Mouse (Mus musculus) intestine, embryonic 15.5 days (tissue): ENCODE results near the gene Fam229b. TPM values are rescaled to one million over a fixed set of nuclear protein-coding genes. Genes with fewer than 3 reads are reported as not detected.

Experiments
- ATAC-seq: fragments of 200-750 bp; cut with Nextera tagmentation; 2 replicates; pipeline ENCODE4 v1.8.0; 2017; ENCODE audit warnings: moderate TSS enrichment, moderate library complexity
- H3K27ac ChIP-seq: fragments of 300-500 bp; sonication (generic); 2 replicates; pipeline ENCODE4 v1.5.1; 2015; ENCODE audit warnings: mild to moderate bottlenecking, inconsistent platforms
- H3K27me3 ChIP-seq: fragments of 300-500 bp; sonication (generic); replicated peaks from 2 replicates; pipeline ENCODE4 v1.6.1; 2015; ENCODE audit warnings: inconsistent platforms
- H3K36me3 ChIP-seq: fragments of 300-500 bp; sonication (generic); 2 replicates; pipeline ENCODE4 v1.6.1; 2015; ENCODE audit warnings: inconsistent platforms
- H3K4me1 ChIP-seq: fragments of 300-500 bp; sonication (generic); replicated peaks from 2 replicates; pipeline ENCODE4 v1.6.1; 2015; ENCODE audit warnings: inconsistent platforms
- H3K4me2 ChIP-seq: fragments of 300-500 bp; sonication (generic); replicated peaks from 2 replicates; pipeline ENCODE4 v1.6.1; 2015; ENCODE audit warnings: mild to moderate bottlenecking, inconsistent platforms
- H3K4me3 ChIP-seq: fragments of 300-500 bp; sonication (generic); replicated peaks from 2 replicates; pipeline ENCODE4 v1.5.1; 2015; ENCODE audit warnings: inconsistent platforms
- H3K9ac ChIP-seq: fragments of 300-500 bp; sonication (generic); 2 replicates; pipeline ENCODE4 v1.6.1; 2015; ENCODE audit warnings: inconsistent platforms
- H3K9me3 ChIP-seq: fragments of 300-500 bp; sonication (generic); 2 replicates; pipeline ENCODE4 v1.6.1; 2016; ENCODE audit warnings: inconsistent platforms
- WGBS: fragments of 180-500 bp; shearing (Covaris S2); methylation state at CpG from one replicate; pipeline ENCODE4 v1.1.7; 2015; 5-methylcytosine and 5-hydroxymethylcytosine counted together
- polyA plus RNA-seq: library from polyadenylated mRNA; unstranded; fragments of >200 nt; fragmentation: Nextera tagmentation; extraction: Ambion mirVana; gene quantifications from 2 replicates; pipeline ENCODE4 v1.2.1, GENCODE M21; 2015

Fam229b gene
- 6.7 and 8.2 TPM in 2 replicates for polyA plus RNA-seq

GRCm38 (mm10) chr10:39133462-39134310 is at the start of gene Fam229b, which contains the start of gene Tube1:
TSS of gene Fam229b (minus strand) at chr10:39133914.
TSS of gene Tube1 (plus strand) at chr10:39133976.
- 4% methylated on average over 47 of the region's 47 CpGs for WGBS
- H3K4me2 ChIP-seq: peak within 1 kb of the TSS; percentile 82
- H3K27me3 ChIP-seq: no peaks in the 10 kb centered on the region
- H3K4me3 ChIP-seq: peak within 1 kb of the TSS; percentile 70
- H3K9ac ChIP-seq: peak within 1 kb of the TSS; percentile 73
- ATAC-seq: peak; percentile 96
- H3K9me3 ChIP-seq: no peaks in the 10 kb centered on the region
- H3K27ac ChIP-seq: no peak within 1 kb of the TSS
- no peaks in the 10 kb centered on the region; the same call in 1 of the 2 replicates for H3K4me1 ChIP-seq
- no peaks in the 10 kb centered on the region for H3K36me3 ChIP-seq

GRCm38 (mm10) chr10:39176981-39177380 is 43.3 kb upstream of the Fam229b start:
- H3K9me3 ChIP-seq: no peaks in the 10 kb centered on the region
- no peak overlapping the region for H3K9ac ChIP-seq
- H3K4me1 ChIP-seq: peaks cover 12% of the 10 kb centered on the region
- no peaks in the 10 kb centered on the region for H3K36me3 ChIP-seq
- H3K4me2 ChIP-seq: no peak overlapping the region
- no peaks in the 10 kb centered on the region for H3K27me3 ChIP-seq
- no peak overlapping the region for H3K4me3 ChIP-seq
- no peak overlapping the region for H3K27ac ChIP-seq
- WGBS: 62% methylated on average over 5 of the region's 5 CpGs
- ATAC-seq: no peak

GRCm38 (mm10) chr10:39173077-39173476 is 39.4 kb upstream of the Fam229b start:
- ATAC-seq: no peak
- Histone ChIP-seq H3K36me3 (no peaks in the 10 kb centered on the region), H3K27me3 (no peaks in the 10 kb centered on the region), H3K9me3 (no peaks in the 10 kb centered on the region), H3K9ac (no peak overlapping the region), H3K27ac (peak overlapping the region; percentile 84), H3K4me3 (no peak overlapping the region), H3K4me1 (peaks cover 12% of the 10 kb centered on the region), H3K4me2 (peak overlapping the region; percentile 73)
- 29% methylated on average over 13 of the region's 13 CpGs for WGBS

GRCm38 (mm10) chr10:39172540-39172931 is 38.8 kb upstream of the Fam229b start:
- Histone ChIP-seq H3K9ac (no peak overlapping the region), H3K4me1 (peaks cover 12% of the 10 kb centered on the region), H3K36me3 (no peaks in the 10 kb centered on the region), H3K9me3 (no peaks in the 10 kb centered on the region), H3K4me3 (no peak overlapping the region), H3K4me2 (peak overlapping the region; percentile 73), H3K27ac (peak overlapping the region; percentile 84), H3K27me3 (no peaks in the 10 kb centered on the region)
- ATAC-seq: no peak
- WGBS: 75% methylated on average over 6 of the region's 6 CpGs

- H3K27ac ChIP-seq: peak overlapping the region; percentile 84
- H3K4me2 ChIP-seq: peak overlapping the region; percentile 73
- H3K36me3 ChIP-seq: no peaks in the 10 kb centered on the region
- H3K4me1 ChIP-seq: peaks cover 12% of the 10 kb centered on the region
- peak overlapping the region; percentile 44 for H3K4me3 ChIP-seq
- H3K9me3 ChIP-seq: no peaks in the 10 kb centered on the region
- peak; percentile 86 for ATAC-seq
- H3K9ac ChIP-seq: 0 out of 2 replicates have a peak overlapping the region, but pooled peaks have one; percentile 27
- WGBS: 16% methylated on average over 26 of the region's 26 CpGs
- H3K27me3 ChIP-seq: no peaks in the 10 kb centered on the region
Observed at GRCm38 (mm10) chr10:39171603-39172539, 38.2 kb upstream of the Fam229b start.

- WGBS: under 1% methylated on average over 19 of the region's 19 CpGs
- ATAC-seq: peak; percentile 95
- Histone ChIP-seq H3K9ac (0 out of 2 replicates have a peak overlapping the region, but pooled peaks have one; percentile 27), H3K4me2 (peak overlapping the region; percentile 73), H3K4me3 (peak overlapping the region; percentile 44), H3K4me1 (peaks cover 12% of the 10 kb centered on the region), H3K27me3 (no peaks in the 10 kb centered on the region), H3K36me3 (no peaks in the 10 kb centered on the region), H3K9me3 (no peaks in the 10 kb centered on the region), H3K27ac (peak overlapping the region; percentile 84)
Observed at GRCm38 (mm10) chr10:39171134-39171533, 37.4 kb upstream of the Fam229b start.

- Histone ChIP-seq H3K36me3 (no peaks in the 10 kb centered on the region), H3K9me3 (no peaks in the 10 kb centered on the region), H3K4me3 (no peak overlapping the region; the same call in 1 of the 2 replicates), H3K4me1 (peaks cover 12% of the 10 kb centered on the region), H3K27me3 (no peaks in the 10 kb centered on the region), H3K27ac (no peak overlapping the region), H3K9ac (no peak overlapping the region), H3K4me2 (peak overlapping the region; percentile 41)
- WGBS: 11% methylated on average over 6 of the region's 6 CpGs
- peak; percentile 9 for ATAC-seq
Observed at GRCm38 (mm10) chr10:39170706-39171105, 37.0 kb upstream of the Fam229b start.

GRCm38 (mm10) chr10:39170181-39170580 is 36.5 kb upstream of the Fam229b start:
- H3K4me2 ChIP-seq: 0 out of 2 replicates have a peak overlapping the region, but pooled peaks have one; percentile 17
- peak; percentile 11; the same call in 1 of the 2 replicates for ATAC-seq

GRCm38 (mm10) chr10:39169642-39170041 is 35.9 kb upstream of the Fam229b start:
- Histone ChIP-seq H3K4me1 (peaks cover 9% of the 10 kb centered on the region), H3K9me3 (no peaks in the 10 kb centered on the region), H3K27me3 (no peaks in the 10 kb centered on the region), H3K9ac (no peak overlapping the region), H3K4me3 (no peak overlapping the region), H3K4me2 (0 out of 2 replicates have a peak overlapping the region, but pooled peaks have one; percentile 17), H3K27ac (no peak overlapping the region), H3K36me3 (no peaks in the 10 kb centered on the region)
- 59% methylated on average over 9 of the region's 9 CpGs for WGBS
- no peak for ATAC-seq

More at GRCm38 (mm10) chr10:39170181-39170580, 36.5 kb upstream of the Fam229b start:
- H3K36me3 ChIP-seq: no peaks in the 10 kb centered on the region
- no peak overlapping the region for H3K4me3 ChIP-seq
- no peaks in the 10 kb centered on the region for H3K9me3 ChIP-seq
- H3K9ac ChIP-seq: no peak overlapping the region
- H3K27me3 ChIP-seq: no peaks in the 10 kb centered on the region
- peaks cover 12% of the 10 kb centered on the region for H3K4me1 ChIP-seq
- WGBS: 11% methylated on average over 8 of the region's 8 CpGs
- no peak overlapping the region for H3K27ac ChIP-seq

- no peak for ATAC-seq
- Histone ChIP-seq H3K9me3 (no peaks in the 10 kb centered on the region), H3K4me3 (no peak overlapping the region), H3K9ac (no peak overlapping the region), H3K27me3 (no peaks in the 10 kb centered on the region), H3K4me2 (no peak overlapping the region), H3K4me1 (peaks cover 8% of the 10 kb centered on the region), H3K36me3 (no peaks in the 10 kb centered on the region), H3K27ac (no peak overlapping the region)
- WGBS: 75% methylated on average over 11 of the region's 11 CpGs
Observed at GRCm38 (mm10) chr10:39167611-39168010, 33.9 kb upstream of the Fam229b start.

GRCm38 (mm10) chr10:39165632-39166115 is 32.0 kb upstream of the Fam229b start:
- Histone ChIP-seq H3K4me3 (no peak overlapping the region), H3K36me3 (no peaks in the 10 kb centered on the region), H3K27me3 (no peaks in the 10 kb centered on the region), H3K27ac (peak overlapping the region; percentile 51; the same call in 1 of the 2 replicates), H3K9ac (peak overlapping the region; percentile 16; the same call in 1 of the 2 replicates), H3K4me2 (peak overlapping the region; percentile 39; the same call in 1 of the 2 replicates), H3K4me1 (peaks cover 8% of the 10 kb centered on the region; the same call in 1 of the 2 replicates), H3K9me3 (no peaks in the 10 kb centered on the region)
- no peak for ATAC-seq
- WGBS: 27% methylated on average over 11 of the region's 11 CpGs
